Mouse (Mus musculus) brain, adult 10 weeks (tissue): ENCODE data around the gene Fiz1. TPM values are rescaled to one million over a fixed set of nuclear protein-coding genes. Genes with fewer than 3 reads are reported as not detected.

Experiments used
- polyA plus RNA-seq: library from polyadenylated mRNA; stranded (reverse); fragments of 350-450 nt; fragmentation: Illumina TruSeq; extraction: RNeasy Lipid Tissue Mini Kit (QIAGEN cat#74804); gene quantifications from one replicate; pipeline ENCODE4 v1.2.3, GENCODE M21; 2015; ENCODE audit warnings: low read depth, low replicate concordance

The Fiz1 gene
- polyA plus RNA-seq: 15.9 TPM

DNA sequence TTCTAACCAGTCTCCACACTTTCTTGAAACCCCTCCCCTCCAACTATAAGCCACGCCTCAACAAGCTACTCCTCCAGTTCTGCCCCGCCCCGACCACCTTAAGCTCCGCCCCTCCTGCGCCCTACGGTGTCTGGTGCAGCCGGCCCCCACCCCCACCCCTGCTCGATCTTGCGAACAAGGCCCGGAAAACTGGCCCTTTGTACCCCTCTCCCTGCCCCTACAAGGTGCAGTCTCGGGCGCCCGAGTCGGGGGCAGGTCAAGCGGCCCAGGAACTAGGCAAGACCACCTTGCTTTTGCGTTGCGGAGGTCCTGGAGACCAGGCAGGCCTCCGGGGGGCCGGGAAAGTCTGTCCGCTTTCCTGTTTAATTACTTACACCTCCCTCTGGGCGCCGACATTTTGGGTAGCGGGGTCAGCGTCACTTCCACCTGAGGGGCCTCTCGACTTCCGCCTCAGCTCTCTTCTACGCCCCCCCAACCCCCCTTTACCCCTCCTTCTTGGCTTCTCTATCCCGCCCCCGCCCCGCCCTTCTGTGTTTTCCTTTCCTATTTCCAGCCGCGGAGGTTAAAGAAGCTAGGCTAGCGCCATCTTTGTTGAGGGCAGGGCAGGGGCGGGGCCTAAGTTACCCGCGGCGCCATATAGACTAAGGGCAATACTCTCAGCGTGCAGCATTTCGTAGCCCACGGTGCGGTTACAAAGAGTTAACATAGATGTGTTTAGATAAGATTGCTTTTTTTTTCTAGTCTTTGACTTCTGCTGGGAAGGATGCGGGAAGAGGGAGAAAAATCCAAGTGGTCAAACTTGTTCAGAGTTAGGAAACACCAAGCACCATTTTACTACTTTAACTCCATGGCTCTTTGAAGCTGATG, at the start of gene Fiz1, which contains the start of gene Zfp524:
Gene Fiz1 (minus strand): TSS at position 447 of the 867 bp plus-strand sequence.
Gene Zfp524 (plus strand): TSS at position 165 of the 867 bp plus-strand sequence.

GRCm38 (mm10) chr7:5061774-5062359, 47.4 kb upstream of the Fiz1 start, which contains the start of gene U2af2:
U2af2 (plus strand) TSS chr7:5062143.

GRCm38 (mm10) chr7:5051193-5052192, 37.0 kb upstream of the Fiz1 start, which contains the start of gene Zfp580:
Zfp580 (plus strand) TSS chr7:5051538.

GRCm38 (mm10) chr7:5038109-5038732, 23.7 kb upstream of the Fiz1 start, which contains the start of gene Zfp784:
Zfp784 (minus strand) TSS chr7:5038446.

GRCm38 (mm10) chr7:5033818-5034217, 19.3 kb upstream of the Fiz1 start, which contains the start of gene 4632433K11Rik:
4632433K11Rik (plus strand) TSS chr7:5034118.

GRCm38 (mm10) chr7:5020000-5020681, 5.6 kb upstream of the Fiz1 start, which contains the start of the genes Zfp865 and Ccdc106:
Zfp865 (plus strand) TSS chr7:5020376.
Ccdc106 (plus strand) TSS chr7:5020553.

DNA sequence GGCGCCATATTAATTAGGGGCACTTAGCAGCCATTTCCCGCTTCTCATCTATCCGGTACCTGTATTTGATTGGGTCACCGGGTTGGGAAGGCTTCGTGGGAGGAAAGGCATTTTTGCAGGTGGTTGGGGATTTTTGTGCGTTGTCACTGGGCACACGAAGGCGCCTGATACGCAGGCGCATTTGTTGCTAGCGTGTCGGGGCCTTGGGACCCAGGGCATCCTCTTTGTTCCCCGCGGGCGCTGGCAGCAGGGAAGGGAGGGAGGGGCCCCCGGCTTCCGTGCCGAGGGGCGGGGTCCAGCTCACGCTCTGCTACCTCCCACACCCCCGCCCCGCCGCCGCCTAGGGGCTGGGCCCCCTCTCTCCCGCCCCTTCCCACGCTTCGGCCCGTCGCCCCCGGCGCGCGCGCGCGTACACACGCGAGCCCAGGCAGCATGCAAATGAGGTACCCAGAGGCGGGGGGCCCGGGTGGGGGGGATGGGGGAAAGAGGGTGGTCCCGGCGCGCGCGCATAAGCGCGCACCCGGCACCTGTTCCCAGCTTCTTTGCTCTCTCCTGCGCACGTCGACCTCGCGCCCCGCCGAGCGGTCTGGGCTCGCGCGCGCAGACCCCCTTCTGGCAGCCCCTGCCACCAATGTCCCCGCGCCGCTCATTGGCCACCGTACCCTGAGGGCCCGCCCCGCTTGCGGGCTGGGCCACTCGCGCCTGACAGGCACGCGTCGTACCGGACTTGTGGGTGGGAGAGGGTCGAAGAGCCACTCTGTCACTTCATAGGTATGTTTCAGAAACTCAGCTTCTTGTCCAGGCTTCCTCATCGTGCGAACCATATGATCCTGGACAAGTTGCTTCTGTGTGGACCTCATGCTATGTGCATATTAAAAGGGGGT, 863 bp upstream of the Fiz1 start, which contains the start of gene Gm44973:
Gene Gm44973 (plus strand): TSS at position 379 of the 884 bp plus-strand sequence.

GRCm38 (mm10) chr7:4996003-4996895, 18.2 kb downstream of the Fiz1 start, which contains the start of gene Zfp579:
Zfp579 (minus strand) TSS chr7:4996158.

DNA sequence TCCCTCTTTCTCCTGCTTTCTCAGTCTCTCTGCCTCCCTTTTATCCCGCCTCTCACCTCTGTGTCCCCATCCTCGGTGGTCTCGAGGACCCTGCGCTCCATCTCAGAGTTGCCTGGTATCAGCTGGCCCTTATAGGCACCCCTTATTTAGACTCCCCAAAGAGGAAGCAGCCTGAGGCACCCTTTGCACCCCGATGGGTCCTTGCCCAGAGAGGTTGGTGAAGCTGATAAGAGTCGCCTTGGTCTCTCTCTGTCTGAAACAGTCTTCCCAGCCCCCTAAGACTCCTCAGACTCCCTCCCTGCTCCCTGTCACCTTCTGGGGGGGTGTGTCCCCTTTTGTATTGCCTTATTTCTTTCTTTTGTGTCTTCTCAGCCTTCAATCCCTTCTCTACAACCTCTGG, 43.4 kb downstream of the Fiz1 start, which contains the start of gene Sbk3:
Gene Sbk3 (minus strand): TSS at position 101 of the 400 bp plus-strand sequence.

DNA sequence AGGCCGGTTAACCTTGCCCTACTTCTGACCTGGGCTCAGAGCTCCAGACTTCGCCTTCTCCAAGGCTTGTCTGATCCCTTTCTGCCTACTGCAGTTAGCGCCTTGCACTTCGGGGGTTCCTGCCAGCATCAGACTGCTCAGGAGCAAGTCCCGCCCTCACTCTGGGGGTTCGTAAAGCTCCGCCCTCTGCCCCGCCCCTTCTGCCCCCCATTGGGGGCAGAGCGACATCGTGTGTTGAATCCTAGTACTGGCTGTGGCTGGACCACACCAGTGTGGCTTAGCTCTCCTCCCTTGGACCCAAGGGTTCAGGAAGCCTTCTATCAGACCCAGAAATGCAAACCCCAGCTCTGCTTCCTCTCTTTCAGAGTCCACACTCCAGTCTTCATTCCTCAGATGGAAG, 50.2 kb downstream of the Fiz1 start, which contains the start of gene Sbk2:
Gene Sbk2 (minus strand): TSS at position 135 of the 400 bp plus-strand sequence.

Other genes starting within 250 kb of the Fiz1 start
- not detected for gene Fam71e2, start 243.4 kb downstream of the Fiz1 start, polyA plus RNA-seq
- gene Il11, start 231.8 kb downstream of the Fiz1 start, polyA plus RNA-seq: 0.67 TPM
- gene Tmem190, start 231.8 kb downstream of the Fiz1 start, polyA plus RNA-seq: not detected
- 1.4 TPM for gene Tmem238, start 225.0 kb downstream of the Fiz1 start, polyA plus RNA-seq
- 466 TPM for gene Rpl28, start 221.8 kb downstream of the Fiz1 start, polyA plus RNA-seq
- 175 TPM for gene Ube2s, start 202.1 kb downstream of the Fiz1 start, polyA plus RNA-seq
- 75.7 TPM for gene Shisa7, start 170.0 kb downstream of the Fiz1 start, polyA plus RNA-seq
- 10.4 TPM for gene Isoc2b, start 144.4 kb downstream of the Fiz1 start, polyA plus RNA-seq
- 16.9 TPM for gene Isoc2a, start 137.5 kb downstream of the Fiz1 start, polyA plus RNA-seq
- gene Gm36210, start 108.2 kb downstream of the Fiz1 start, polyA plus RNA-seq: not detected
- 5.6 TPM for gene Zfp628, start 99.5 kb downstream of the Fiz1 start, polyA plus RNA-seq
- 103 TPM for gene Nat14, start 92.7 kb downstream of the Fiz1 start, polyA plus RNA-seq
- gene Ssc5d, start 88.9 kb downstream of the Fiz1 start, polyA plus RNA-seq: 1.2 TPM
- 0.45 TPM for gene Sbk2, start 50.3 kb downstream of the Fiz1 start, polyA plus RNA-seq
- gene Sbk3, start 43.5 kb downstream of the Fiz1 start, polyA plus RNA-seq: 1.1 TPM
- 16.7 TPM for gene Zfp579, start 18.5 kb downstream of the Fiz1 start, polyA plus RNA-seq
- 10.3 TPM for gene Zfp524, start 282 bp downstream of the Fiz1 start, polyA plus RNA-seq
- not detected for gene Gm44973, start 799 bp upstream of the Fiz1 start, polyA plus RNA-seq
- 17.7 TPM for gene Zfp865, start 5.7 kb upstream of the Fiz1 start, polyA plus RNA-seq
- gene Ccdc106, start 5.9 kb upstream of the Fiz1 start, polyA plus RNA-seq: 63.8 TPM
- gene 4632433K11Rik, start 19.4 kb upstream of the Fiz1 start, polyA plus RNA-seq: not detected
- 6.4 TPM for gene Zfp784, start 23.7 kb upstream of the Fiz1 start, polyA plus RNA-seq
- 17.7 TPM for gene Zfp580, start 36.8 kb upstream of the Fiz1 start, polyA plus RNA-seq
- 167 TPM for gene U2af2, start 47.4 kb upstream of the Fiz1 start, polyA plus RNA-seq
- gene Epn1, start 65.5 kb upstream of the Fiz1 start, polyA plus RNA-seq: 312 TPM
- not detected for gene Rfpl4, start 102.3 kb upstream of the Fiz1 start, polyA plus RNA-seq
- gene Rasl2-9, start 111.3 kb upstream of the Fiz1 start, polyA plus RNA-seq: 0.49 TPM
- not detected for gene Vmn1r55, start 135.0 kb upstream of the Fiz1 start, polyA plus RNA-seq
- gene Vmn1r56, start 182.1 kb upstream of the Fiz1 start, polyA plus RNA-seq: not detected
- gene Vmn1r57, start 203.8 kb upstream of the Fiz1 start, polyA plus RNA-seq: not detected